Mouse (Mus musculus): ENCODE data around the gene Itgb4.

The Itgb4 gene

GRCm38 (mm10) chr11:116028177-116028865 lies 53.8 kb downstream of the Itgb4 start:
- DNase-seq (ENCODE audit: low spot score in 2 of 2): no peak

DNA sequence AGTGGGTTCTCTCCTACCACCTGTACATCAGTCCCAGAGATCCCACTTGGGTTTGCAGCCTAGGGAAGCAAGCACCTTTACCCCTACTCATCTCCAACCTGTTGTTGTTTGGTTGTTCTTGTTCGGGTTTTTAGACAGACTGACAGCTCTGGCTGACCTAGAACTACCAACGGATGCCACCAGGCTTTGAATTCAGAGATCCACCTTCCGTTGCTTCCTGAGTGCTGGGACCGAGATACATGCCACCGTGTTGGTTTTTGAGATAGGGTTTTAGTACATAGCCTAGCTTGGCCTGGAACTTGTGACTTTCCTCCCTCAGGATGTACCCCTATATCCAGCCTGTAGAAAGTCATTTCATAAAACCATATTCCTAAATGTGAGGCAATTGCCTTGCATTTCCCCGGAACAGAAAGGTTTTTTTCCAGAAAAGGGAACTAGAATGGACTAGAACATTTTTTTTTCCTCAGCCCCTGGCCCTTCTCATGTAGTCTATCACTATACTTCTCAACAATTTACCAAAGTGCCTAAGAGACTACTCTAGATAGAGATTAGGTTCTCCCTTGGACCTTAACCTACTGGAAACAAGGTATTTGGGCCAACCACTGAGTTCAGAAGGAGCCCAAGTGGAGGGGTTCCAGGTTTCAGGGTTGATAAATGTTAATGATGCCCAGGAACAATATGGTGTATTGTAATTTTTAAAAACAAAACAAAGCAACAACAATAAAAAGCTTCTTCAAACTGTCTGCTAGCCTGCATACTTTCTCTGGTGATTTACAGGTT lies 54.8 kb downstream of the Itgb4 start:
- no peak for DNase-seq (ENCODE audit: low spot score in 2 of 2)

DNA sequence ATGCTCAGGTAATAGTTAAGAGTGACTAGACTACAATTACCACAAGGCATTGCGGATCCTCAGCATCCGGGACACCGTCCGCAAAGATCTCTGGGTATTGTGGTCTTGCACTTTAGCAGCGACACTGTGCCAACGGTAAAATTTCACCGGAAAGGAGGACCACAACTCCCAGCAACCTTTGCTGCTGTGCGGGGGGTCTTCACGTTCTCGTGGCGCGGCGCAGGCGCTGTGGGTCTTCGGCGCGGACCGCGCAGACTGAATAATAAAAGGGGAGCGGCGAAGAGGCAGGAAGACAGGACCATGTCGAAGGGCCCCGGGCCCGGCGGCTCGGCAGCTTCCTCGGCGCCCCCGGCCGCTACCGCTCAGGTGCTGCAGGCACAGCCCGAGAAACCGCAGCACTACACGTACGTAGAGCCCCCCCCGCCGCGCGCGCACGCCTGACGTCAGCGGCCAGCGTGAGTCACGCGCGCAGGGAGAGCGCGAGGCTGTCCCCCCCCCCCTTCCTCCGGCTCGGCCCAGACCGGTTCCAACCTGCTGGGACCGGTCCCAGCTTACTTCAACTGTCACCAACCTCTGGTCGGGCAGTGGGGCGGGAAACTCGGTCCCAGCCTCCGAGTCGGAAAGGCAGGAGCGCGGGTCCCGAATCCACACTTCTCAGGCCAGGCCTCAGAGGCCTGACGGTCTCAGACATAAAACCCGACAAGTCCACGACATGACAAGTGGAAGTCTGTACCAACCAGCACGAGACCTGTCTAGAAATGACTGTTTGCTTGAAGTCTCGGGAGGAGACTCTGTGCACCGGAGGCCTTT lies 55.8 kb downstream of the Itgb4 start, which contains the start of gene Unk:
Gene Unk, plus strand, starts transcription at position 235 of the 810 bp plus-strand sequence.
- peak; percentile 93 to 98 for DNase-seq (ENCODE audit: low spot score in 2 of 2)

- no peak for DNase-seq (ENCODE audit: low spot score in 2 of 2)
Measured at GRCm38 (mm10) chr11:116030898-116031845, 56.7 kb downstream of the Itgb4 start.

GRCm38 (mm10) chr11:116034584-116034983 lies 60.1 kb downstream of the Itgb4 start:
- no peak for DNase-seq (ENCODE audit: low spot score in 2 of 2)

DNA sequence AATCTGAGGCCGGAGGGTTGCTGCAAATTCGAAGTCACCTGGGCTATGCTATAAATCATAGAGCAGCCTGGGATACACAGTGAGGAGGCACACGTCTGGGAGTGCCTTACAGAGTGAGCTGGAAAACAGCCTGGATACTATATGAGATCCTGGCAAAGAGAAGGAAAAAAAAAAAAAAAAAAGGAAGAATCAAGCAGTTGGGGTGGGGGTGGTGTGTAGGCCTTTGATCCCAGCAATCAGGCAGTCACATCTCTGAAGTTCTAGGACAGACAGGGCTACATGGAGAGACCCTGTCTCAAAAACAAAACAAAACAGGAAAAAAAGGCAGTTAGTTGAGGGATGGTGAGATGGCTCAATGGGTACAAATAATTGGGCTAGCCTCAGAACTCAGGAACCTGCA lies 62.2 kb downstream of the Itgb4 start:
- DNase-seq (ENCODE audit: low spot score in 2 of 2): no peak

DNA sequence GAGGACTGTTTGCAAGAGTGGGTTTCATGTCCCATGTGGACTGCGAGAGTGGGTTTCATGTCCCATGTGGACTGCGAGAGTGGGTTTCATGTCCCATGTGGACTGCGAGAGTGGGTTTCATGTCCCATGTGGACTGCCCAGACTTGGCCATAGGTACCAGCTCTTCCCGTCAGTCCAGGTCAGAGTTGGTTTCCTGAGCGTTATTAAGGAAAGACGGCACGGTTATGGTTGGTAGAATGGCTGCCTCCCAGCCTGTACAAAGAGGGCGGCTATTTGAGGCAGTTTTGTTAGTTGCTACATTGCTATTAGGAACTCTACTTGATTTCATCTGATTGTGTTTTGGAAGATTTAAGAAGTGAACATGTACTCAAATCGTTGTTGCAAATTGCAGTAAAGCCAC lies 63.3 kb downstream of the Itgb4 start:
- DNase-seq (ENCODE audit: low spot score in 2 of 2): no peak

DNA sequence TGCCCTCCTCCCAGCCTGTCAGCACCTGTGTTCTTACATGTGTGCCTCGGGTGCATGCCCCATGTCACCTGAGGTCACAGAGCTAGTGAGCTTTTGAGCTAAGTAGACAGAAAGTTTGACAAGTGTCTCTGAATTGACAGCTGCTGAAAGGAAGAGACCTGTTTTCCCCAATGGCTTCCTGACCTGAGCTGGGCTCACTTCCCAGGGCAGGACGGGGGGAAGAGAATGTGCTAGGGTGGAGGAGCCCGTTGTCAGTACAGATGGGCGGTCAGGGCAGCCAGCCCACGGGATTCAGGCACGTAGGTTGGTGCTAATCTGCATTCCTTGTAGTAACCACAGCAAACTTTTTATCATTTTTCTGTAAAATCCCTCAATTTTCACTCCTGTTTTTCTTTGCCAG lies 66.1 kb downstream of the Itgb4 start:
- DNase-seq (ENCODE audit: low spot score in 2 of 2): no peak

DNA sequence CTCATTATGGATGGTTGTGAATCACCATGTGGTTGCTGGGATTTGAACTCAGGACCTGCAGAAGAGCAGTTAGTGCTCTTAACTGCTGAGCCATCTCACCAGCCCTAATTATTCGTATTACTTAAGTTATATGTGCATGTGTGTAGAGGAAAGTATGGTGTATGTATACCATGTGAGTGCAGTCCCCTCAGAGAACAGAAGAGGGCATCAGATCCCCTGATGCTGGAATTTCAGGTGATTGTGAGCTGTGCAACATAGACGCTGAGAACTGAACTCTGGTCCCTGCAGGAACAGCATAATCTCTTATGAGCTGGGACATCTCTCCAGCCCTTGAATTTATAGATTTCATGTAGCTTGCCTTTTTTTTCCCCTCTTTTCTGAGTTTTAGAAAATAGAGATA lies 67.3 kb downstream of the Itgb4 start:
- no peak for DNase-seq (ENCODE audit: low spot score in 2 of 2)

DNA sequence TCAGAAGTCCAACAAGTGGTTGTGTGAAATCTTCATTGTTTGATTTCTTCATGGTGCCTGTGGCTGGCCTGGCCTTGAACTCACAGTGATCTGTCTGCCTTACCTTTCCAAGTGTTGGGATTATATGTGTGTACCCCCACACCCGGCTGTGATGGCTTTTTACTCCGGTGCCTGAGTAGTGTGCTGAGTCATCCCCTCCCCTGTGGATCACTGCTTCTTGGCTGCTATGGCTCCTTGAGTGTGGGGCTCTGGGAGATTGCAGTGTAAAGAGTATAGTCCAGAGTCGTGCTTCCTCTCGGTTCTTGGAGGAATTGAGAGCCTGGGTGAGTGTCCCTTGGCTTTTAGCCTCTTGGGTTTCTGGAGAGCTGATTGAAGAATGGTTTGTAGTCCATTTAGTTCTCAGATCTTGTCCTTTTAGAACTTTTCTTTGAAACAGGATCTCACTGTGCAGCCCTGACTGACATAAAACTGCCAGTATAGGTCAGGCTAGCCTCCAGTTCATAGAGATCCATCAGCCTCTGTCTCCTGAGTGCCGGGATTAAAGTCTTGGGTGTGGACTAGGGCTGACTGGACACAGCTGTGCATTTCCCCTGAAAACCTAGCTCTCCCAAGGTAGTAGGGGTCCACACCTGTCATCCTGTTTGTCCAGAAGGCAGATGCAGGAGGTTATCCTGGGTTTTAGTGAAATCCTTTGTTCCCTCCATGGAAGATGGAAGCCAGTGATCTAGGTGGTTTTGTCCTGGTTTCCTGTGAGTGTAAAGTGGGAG lies 68.0 kb downstream of the Itgb4 start:
- no peak for DNase-seq (ENCODE audit: low spot score in 2 of 2)

DNA sequence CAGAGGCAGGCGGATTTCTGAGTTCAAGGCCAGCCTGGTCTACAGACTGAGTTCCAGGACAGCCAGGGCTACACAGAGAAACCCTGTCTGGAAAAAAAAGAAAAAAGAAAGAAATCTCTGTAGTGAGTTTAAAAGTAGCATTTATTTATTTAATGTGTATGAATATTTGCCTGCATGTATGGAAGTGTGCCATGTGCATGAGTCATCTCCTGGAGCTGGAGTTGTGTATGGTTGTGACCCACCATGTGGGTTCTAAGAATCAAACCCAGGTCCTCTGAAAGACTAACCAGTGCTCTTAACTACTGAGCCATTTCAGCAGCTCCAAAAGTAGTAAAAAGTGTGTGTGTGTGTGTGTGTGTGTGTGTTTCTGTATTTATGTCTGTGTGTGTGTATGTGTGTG lies 68.8 kb downstream of the Itgb4 start:
- DNase-seq (ENCODE audit: low spot score in 2 of 2): no peak

- no peak for DNase-seq (ENCODE audit: low spot score in 2 of 2)
Measured at GRCm38 (mm10) chr11:116045173-116045572, 70.7 kb downstream of the Itgb4 start.

- no peak for DNase-seq (ENCODE audit: low spot score in 2 of 2)
Measured at GRCm38 (mm10) chr11:116049610-116050009, 75.1 kb downstream of the Itgb4 start.

- DNase-seq (ENCODE audit: low spot score in 2 of 2): no peak
Measured at GRCm38 (mm10) chr11:116050196-116050595, 75.7 kb downstream of the Itgb4 start.

GRCm38 (mm10) chr11:116053510-116054229 lies 79.2 kb downstream of the Itgb4 start:
- no peak for DNase-seq (ENCODE audit: low spot score in 2 of 2)

DNA sequence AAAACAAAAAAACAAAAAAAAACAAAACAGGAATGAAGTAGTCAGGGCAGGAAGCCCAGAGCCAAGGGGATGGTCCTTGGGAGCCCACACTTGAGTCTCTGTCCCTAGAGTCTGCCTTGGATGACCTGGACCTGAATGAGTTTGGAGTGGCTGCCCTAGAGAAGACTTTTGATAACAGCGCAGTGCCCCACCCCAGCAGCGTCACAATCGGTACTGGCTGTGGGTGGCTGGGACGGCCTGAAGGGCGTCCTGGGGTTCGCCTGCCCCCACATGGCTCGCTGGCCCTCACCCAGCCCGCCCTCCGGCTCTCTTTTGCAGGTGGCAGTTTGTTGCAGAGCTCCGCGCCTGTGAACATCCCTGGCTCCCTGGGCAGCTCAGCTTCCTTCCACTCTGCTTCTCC lies 81.4 kb downstream of the Itgb4 start:
- DNase-seq (ENCODE audit: low spot score in 2 of 2): no peak

DNA sequence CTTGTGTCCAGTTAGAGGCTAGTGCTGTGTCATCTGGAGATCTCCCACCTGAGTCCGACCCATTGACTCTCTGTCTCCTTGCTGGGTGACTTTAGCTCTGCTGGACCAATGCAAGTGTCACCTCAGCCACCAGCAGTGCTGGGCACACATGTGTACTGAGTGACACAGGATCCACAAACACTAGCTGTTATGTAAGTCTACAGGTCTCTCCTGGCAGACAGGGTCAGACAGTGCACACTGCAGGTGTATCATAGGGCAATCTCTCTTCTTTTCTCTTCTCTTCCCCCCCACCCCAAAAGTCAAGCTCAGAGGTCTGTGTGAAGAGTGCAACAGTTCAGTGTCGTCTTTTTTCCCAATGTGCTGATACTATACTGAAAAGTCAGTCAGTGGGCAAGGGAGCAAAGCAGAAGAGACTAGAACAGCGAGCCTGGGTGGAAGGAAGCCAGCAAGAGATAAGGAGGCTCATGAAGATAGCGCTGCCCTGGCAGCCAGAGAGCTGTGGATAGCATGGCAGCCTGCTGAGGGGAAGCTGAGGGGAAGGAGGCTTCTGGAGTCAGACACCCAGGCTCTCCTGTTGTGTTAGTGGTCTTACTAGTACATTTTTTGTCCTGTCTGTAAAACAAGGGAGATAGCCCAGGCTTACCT lies 82.8 kb downstream of the Itgb4 start:
- DNase-seq (ENCODE audit: low spot score in 2 of 2): no peak
